Mouse (Mus musculus) hindbrain, embryonic 16.5 days (tissue): Measurements from ENCODE around the gene Trak1. TPM values are rescaled to one million over a fixed set of nuclear protein-coding genes. Genes with fewer than 3 reads are reported as not detected.

Source experiments
- ATAC-seq: fragments of 200-750 bp; cut with Nextera tagmentation; 2 replicates; pipeline ENCODE4 v1.8.0; 2017; ENCODE audit warnings: moderate TSS enrichment, moderate library complexity
- H3K27ac ChIP-seq: fragments of 300-500 bp; sonication (generic); 2 replicates; pipeline ENCODE4 v1.5.1; 2014; ENCODE audit warnings: low read depth, mild to moderate bottlenecking, control low read depth, low read length, moderate library complexity
- H3K27me3 ChIP-seq: fragments of 300-500 bp; sonication (generic); replicated peaks from 2 replicates; pipeline ENCODE4 v1.6.1; 2014; ENCODE audit warnings: low read length; ENCODE audit not compliant: control insufficient read depth, insufficient read depth
- H3K36me3 ChIP-seq: fragments of 300-500 bp; sonication (generic); 2 replicates; pipeline ENCODE4 v1.6.1; 2014; ENCODE audit warnings: mild to moderate bottlenecking, low read length, moderate library complexity, mixed read lengths; ENCODE audit not compliant: control insufficient read depth, insufficient read depth
- H3K4me1 ChIP-seq: fragments of 300-500 bp; sonication (generic); 2 replicates; pipeline ENCODE4 v1.6.1; 2014; ENCODE audit warnings: low read depth, low read length; ENCODE audit not compliant: control insufficient read depth, insufficient read depth
- H3K4me2 ChIP-seq: fragments of 300-500 bp; sonication (generic); 2 replicates; pipeline ENCODE4 v1.6.1; 2014; ENCODE audit warnings: mild to moderate bottlenecking, low read length, control low read depth, moderate library complexity
- H3K4me3 ChIP-seq: fragments of 300-500 bp; sonication (generic); 2 replicates; pipeline ENCODE4 v1.5.1; 2014; ENCODE audit warnings: mild to moderate bottlenecking, low read length, control low read depth, moderate library complexity
- H3K9ac ChIP-seq: fragments of 300-500 bp; sonication (generic); 2 replicates; pipeline ENCODE4 v1.6.1; 2014; ENCODE audit warnings: low read depth, mild to moderate bottlenecking, control low read depth, low read length, moderate library complexity
- H3K9me3 ChIP-seq: fragments of 300-500 bp; sonication (generic); 2 replicates; pipeline ENCODE4 v1.6.1; 2014; ENCODE audit warnings: mild to moderate bottlenecking, low read length, moderate library complexity; ENCODE audit not compliant: control insufficient read depth
- WGBS: fragments of 180-500 bp; shearing (Covaris S2); extraction: QIAGEN DNeasy Blood & Tissue Kit; methylation state at CpG from one replicate; pipeline ENCODE4 v1.1.7; 2014; 5-methylcytosine and 5-hydroxymethylcytosine counted together
- polyA plus RNA-seq: library from polyadenylated mRNA; unstranded; fragments of >200 nt; fragmentation: Nextera tagmentation; extraction: Ambion mirVana; gene quantifications from 2 replicates; pipeline ENCODE4 v1.2.1, GENCODE M21; 2015

Trak1 gene
- polyA plus RNA-seq, 1 experiment from 2014 or later: 57.8 TPM

DNA sequence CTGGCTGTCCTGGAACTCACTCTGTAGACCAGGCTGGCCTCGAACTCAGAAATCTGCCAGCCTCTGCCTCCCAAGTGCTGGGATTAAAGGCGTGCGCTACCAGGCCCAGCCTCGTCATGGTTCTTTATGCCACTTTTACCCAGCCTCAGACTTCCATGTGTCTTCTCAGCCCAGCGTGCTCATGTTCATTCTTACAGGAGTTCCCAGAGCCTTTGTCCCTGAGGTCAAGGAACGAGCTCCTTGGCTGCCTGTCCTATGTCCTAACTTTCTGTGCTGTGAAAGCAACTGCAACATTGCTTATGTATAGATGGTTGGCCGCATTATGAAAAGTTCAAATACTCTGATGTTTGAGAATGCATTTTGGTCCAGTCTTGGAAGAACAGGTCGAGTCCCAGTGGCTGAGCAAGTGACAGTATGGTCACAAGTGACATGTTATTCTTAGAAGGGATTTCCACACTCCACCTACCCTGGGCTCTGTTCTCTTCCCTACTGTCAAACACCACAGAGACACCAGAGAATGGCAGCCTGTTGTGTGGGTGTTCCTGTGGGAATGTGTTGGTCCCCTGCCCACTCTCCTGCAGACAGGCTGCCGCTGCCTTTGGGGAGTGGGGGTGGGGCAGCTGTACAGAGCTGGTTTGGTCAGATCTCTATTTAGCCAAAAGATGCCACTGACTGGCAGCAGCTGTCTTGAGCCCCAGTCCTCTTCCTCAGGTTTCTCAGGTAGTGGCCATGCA, 90.4 kb downstream of the Trak1 start:
- peak overlapping the region; percentile 44; the same call in 1 of the 2 replicates for H3K27ac ChIP-seq
- ATAC-seq: no peak
- H3K27me3 ChIP-seq: no peaks in the 10 kb centered on the region
- H3K4me1 ChIP-seq: peaks cover 11% of the 10 kb centered on the region
- no peak overlapping the region for H3K4me3 ChIP-seq
- H3K4me2 ChIP-seq: no peak overlapping the region
- no peaks in the 10 kb centered on the region; the same call in 1 of the 2 replicates for H3K36me3 ChIP-seq
- H3K9me3 ChIP-seq: no peaks in the 10 kb centered on the region
- 66% methylated on average over 9 of the region's 9 CpGs for WGBS
- H3K9ac ChIP-seq: no peak overlapping the region; the same call in 1 of the 2 replicates

DNA sequence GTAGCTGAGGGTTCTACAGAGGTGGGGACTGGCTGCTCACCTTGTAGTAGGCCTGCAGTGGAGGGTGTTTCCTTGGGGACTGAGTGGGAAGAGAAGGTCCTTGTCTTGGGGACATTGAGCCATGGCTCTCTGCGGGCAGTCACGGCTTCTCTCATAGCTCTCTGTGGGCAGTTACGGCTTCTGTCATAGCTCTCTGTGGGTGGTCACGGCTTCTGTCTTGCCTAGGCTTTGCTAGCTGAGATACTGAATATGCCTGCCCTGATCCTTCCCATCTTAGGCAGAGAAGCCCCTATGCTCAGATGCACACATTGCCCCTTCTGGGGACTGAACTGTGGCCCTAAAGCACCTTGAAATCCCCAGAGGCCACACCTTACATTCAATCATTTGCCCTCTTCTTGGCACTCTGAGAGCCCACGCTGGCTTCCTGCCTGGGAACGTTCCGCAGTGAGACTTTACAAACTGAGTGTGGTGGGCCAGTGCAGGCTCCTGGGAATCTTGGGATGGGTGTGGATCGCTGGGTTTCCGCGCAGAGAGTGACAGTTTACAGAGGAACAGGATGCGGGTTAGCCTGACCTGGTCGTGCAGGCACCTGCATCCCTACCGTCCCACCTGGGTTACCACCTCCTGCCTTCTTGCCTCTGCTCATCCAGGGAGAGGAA, 91.1 kb downstream of the Trak1 start:
- H3K4me3 ChIP-seq: no peak overlapping the region
- ATAC-seq: no peak
- no peak overlapping the region for H3K4me2 ChIP-seq
- H3K36me3 ChIP-seq: peaks cover 4% of the 10 kb centered on the region; the same call in 1 of the 2 replicates
- peak overlapping the region; percentile 22 for H3K9ac ChIP-seq
- H3K4me1 ChIP-seq: peaks cover 11% of the 10 kb centered on the region
- no peaks in the 10 kb centered on the region for H3K27me3 ChIP-seq
- H3K9me3 ChIP-seq: no peaks in the 10 kb centered on the region
- 62% methylated on average over 13 of the region's 13 CpGs for WGBS
- peak overlapping the region; percentile 44; the same call in 1 of the 2 replicates for H3K27ac ChIP-seq

DNA sequence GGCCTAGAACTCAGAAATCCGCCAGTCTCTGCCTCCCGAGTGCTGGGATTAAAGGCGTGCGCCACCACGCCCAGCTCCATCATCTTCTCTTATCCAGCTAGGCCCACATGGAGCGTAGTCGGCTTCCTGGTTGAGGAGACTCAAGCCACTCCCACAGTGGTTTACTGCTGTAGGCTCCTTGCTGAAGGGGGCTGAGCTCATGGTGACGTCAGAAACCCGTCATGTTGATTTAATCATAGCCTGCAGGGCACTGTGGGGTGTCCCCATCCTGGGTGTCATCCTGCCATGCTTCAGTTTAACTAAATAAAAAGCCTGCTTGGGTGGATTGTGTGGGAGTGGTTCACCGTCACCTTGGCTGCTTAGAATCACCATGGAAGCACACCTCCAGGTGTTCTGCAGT, 92.0 kb downstream of the Trak1 start:
- no peak overlapping the region for H3K27ac ChIP-seq
- no peak overlapping the region for H3K4me3 ChIP-seq
- no peaks in the 10 kb centered on the region for H3K9me3 ChIP-seq
- no peak for ATAC-seq
- 84% methylated on average over 10 of the region's 10 CpGs for WGBS
- peaks cover 11% of the 10 kb centered on the region for H3K4me1 ChIP-seq
- H3K36me3 ChIP-seq: peaks cover 4% of the 10 kb centered on the region; the same call in 1 of the 2 replicates
- H3K27me3 ChIP-seq: no peaks in the 10 kb centered on the region
- H3K9ac ChIP-seq: no peak overlapping the region
- H3K4me2 ChIP-seq: no peak overlapping the region

DNA sequence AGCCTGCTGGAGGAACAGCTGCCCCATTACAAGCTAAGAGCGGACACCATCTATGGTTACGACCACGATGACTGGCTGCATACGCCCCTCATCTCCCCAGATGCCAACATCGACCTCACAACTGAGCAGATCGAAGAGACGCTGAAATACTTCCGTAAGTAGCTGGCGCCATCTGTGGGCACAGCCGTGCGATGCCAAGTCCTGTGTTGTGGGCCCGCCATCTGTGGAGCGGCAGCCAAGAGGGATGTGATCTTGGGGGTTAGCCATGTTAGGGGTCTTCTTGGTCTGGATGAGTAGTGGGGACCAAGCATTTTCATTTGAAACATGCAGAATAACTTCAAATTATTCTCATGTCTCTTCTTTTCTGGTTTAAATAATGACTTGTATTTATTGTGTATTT, 94.6 kb downstream of the Trak1 start:
- H3K9ac ChIP-seq: no peak overlapping the region
- 80% methylated on average over 13 of the region's 13 CpGs for WGBS
- no peak overlapping the region for H3K27ac ChIP-seq
- no peaks in the 10 kb centered on the region for H3K27me3 ChIP-seq
- no peak for ATAC-seq
- peaks cover 11% of the 10 kb centered on the region for H3K4me1 ChIP-seq
- H3K4me3 ChIP-seq: no peak overlapping the region
- no peak overlapping the region for H3K4me2 ChIP-seq
- H3K36me3 ChIP-seq: peaks cover 4% of the 10 kb centered on the region; the same call in 1 of the 2 replicates
- no peaks in the 10 kb centered on the region for H3K9me3 ChIP-seq

DNA sequence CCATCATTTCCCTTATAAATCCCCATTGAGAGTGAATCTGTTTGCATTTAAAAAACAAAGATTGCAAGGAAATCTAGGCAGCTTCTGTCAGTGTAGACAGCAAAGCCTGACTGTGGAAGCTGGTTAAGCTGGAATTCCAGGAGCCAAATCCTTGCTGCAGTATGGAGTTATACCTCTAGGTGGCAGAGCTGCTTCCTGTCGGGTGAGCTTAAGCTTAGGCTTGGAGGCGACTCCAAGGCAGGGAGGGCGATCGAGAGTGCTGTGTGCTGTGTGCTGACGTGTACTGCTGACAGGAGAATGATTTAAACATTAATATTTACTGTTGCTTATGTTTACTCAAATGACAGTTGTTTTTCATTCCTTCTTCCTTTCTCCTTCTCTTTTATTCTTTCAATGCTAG, 95.1 kb downstream of the Trak1 start:
- Histone ChIP-seq H3K4me3 (no peak overlapping the region), H3K27ac (0 out of 2 replicates have a peak overlapping the region, but pooled peaks have one; percentile 34), H3K27me3 (no peaks in the 10 kb centered on the region), H3K36me3 (peaks cover 4% of the 10 kb centered on the region; the same call in 1 of the 2 replicates), H3K9me3 (no peaks in the 10 kb centered on the region), H3K4me1 (peaks cover 11% of the 10 kb centered on the region), H3K9ac (no peak overlapping the region), H3K4me2 (no peak overlapping the region)
- ATAC-seq: 0 out of 2 replicates have a peak, but pooled peaks have one; percentile 40
- whole genome bisulfite sequencing: 51% methylated on average over 5 of the region's 5 CpGs

DNA sequence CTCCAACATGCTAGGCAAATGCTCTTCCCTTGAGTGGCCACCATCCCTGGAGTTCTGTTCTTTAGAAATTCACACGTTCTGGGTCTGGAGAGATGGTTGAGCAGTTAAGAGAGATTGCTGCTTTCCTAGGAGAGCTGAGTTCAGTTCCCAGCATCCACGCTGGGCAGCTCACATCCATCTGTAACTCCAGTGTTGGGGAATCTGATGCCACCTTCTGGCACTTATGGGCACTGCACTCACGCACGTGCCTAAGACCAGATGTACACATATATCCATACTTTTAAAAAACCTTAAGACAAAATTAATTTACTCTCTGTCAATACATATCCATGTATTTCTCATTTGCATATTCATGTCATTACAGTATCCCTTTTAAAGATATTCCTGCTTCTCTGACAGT, 95.8 kb downstream of the Trak1 start:
- Histone ChIP-seq H3K4me1 (peaks cover 10% of the 10 kb centered on the region), H3K36me3 (peaks cover 4% of the 10 kb centered on the region; the same call in 1 of the 2 replicates), H3K9ac (no peak overlapping the region), H3K4me3 (no peak overlapping the region), H3K4me2 (no peak overlapping the region), H3K9me3 (no peaks in the 10 kb centered on the region), H3K27ac (no peak overlapping the region), H3K27me3 (no peaks in the 10 kb centered on the region)
- ATAC-seq: no peak
- 96% methylated on average over 4 of the region's 4 CpGs for WGBS

DNA sequence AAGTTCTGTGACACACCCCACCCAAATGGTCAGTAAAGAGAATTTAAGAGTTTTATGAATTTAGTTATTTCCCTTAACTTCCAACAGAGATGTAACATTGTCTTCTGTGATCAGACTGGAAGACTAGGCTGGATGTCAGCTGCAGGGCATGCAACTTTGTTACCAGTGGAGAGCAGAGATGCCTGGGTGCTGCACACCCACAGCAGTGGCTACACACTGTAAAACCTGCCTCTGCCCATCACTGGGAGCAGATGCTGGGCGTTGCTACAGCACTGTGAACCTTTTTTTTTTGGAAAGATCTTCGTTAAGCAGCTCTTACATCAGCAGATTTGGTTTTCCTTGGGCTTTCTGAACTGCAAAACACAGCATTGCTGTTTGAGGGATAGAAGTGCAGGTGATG, 97.6 kb downstream of the Trak1 start:
- 85% methylated on average over 2 of the region's 2 CpGs for WGBS
- H3K4me1 ChIP-seq: peaks cover 19% of the 10 kb centered on the region
- ATAC-seq: no peak
- no peak overlapping the region for H3K27ac ChIP-seq
- no peaks in the 10 kb centered on the region for H3K27me3 ChIP-seq
- no peaks in the 10 kb centered on the region for H3K9me3 ChIP-seq
- no peak overlapping the region for H3K4me3 ChIP-seq
- no peak overlapping the region for H3K9ac ChIP-seq
- no peak overlapping the region for H3K4me2 ChIP-seq
- peaks cover 4% of the 10 kb centered on the region; the same call in 1 of the 2 replicates for H3K36me3 ChIP-seq

DNA sequence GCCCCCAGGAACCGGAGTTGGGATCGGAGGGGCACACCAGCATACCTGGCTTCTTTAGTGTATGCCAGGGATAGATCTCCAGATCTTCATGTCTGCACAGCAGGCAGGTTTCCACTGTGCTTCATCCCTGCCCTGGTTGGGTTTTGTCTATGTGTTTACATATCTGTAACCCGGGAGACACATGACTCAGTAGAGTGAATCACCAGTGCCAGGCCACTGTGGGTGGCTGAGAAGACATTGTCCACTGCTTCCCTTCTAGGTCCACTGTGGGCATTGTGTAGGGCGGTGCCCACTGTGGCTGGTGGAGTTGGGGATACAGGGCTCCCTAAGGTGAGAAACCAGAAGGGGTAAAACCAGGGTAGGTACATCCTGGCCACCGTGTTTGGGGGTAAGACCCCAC, 98.5 kb downstream of the Trak1 start:
- Histone ChIP-seq H3K27me3 (no peaks in the 10 kb centered on the region), H3K4me3 (no peak overlapping the region), H3K27ac (no peak overlapping the region), H3K9me3 (no peaks in the 10 kb centered on the region), H3K4me1 (peaks cover 19% of the 10 kb centered on the region), H3K36me3 (peaks cover 4% of the 10 kb centered on the region; the same call in 1 of the 2 replicates), H3K9ac (no peak overlapping the region), H3K4me2 (no peak overlapping the region)
- ATAC-seq: no peak
- 88% methylated on average over 5 of the region's 5 CpGs for WGBS

DNA sequence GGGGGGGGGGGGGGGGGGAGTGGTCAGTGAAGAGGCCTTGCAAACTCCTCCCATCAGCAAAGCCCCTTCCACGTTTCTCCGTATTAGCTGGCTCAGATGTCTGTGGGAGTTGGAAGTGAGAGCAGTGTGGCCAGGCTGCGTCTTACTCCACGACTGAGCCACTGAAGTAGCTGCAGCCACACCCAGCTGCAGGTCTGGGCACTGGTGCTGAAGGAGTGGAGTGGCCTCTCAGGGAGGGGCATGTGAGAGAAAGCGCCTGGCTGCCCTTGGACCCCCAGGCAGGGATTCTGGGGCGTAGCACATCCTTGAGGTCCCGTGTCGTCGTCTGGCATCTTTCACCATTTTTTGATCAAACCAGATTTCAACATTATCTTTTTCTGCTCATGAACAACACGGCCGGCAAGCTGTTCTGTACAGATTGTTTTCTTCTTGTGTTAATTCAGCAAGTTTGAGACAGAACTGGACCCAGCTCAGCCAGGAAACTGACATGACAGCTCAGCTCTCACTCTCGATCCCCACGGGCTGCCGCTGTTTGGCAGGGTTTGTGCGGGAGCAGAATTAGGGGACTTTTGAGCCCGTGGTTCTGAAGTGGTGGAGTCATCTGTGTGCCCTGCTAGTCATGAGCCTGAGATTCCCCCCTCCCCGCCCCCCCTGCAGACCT, 100.9 kb downstream of the Trak1 start:
- H3K4me2 ChIP-seq: peak overlapping the region; percentile 33
- 49% methylated on average over 17 of the region's 17 CpGs for WGBS

More for the DNA sequence above, 100.9 kb downstream of the Trak1 start:
- H3K27ac ChIP-seq: peak overlapping the region; percentile 72
- no peaks in the 10 kb centered on the region for H3K36me3 ChIP-seq
- no peaks in the 10 kb centered on the region for H3K27me3 ChIP-seq
- H3K4me3 ChIP-seq: no peak overlapping the region
- H3K9ac ChIP-seq: peak overlapping the region; percentile 38; the same call in 1 of the 2 replicates
- no peaks in the 10 kb centered on the region for H3K9me3 ChIP-seq
- ATAC-seq: 0 out of 2 replicates have a peak, but pooled peaks have one; percentile 28
- H3K4me1 ChIP-seq: peaks cover 25% of the 10 kb centered on the region
